Mouse (Mus musculus): ENCODE data around the gene Coasy.

DNA sequence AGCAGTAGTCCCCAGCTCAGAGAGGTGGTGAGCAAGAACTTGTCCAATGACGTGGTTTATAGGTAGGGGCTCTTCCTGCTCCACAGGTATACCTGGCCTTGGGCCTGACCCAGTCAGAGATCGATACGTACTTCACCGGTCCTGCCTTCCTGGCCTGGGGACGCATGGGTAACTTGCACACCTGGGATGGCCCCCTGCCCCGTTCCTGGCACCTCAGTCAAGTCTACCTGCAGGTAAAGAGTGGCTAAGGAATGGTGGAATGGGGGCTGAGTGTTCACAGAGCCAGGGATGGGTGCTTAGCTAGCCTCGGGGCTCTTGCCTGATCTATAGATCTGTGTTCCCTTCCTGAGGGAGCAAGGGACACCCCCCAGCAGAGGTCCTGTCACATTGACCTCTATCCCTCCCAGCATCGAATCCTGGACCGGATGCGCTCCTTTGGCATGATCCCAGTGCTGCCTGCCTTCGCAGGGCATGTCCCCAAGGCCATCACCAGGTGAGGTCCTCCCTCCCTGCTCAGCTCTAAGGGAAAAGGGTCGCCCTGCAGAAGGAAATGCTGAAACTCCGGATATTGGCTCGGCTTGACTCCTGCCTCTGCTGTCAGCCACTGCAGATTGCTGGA lies 10.4 kb upstream of the Coasy start:
- TF ChIP-seq POLR2A (IDR thresholded peaks at IDR 0.05; ENCODE audit: extremely low read depth, insufficient read depth, low read length) = no peak
- TF ChIP-seq CTCF (IDR thresholded peaks at IDR 0.05; ENCODE audit: low read depth, low read length) = no peak
